Mouse (Mus musculus): Measurements from ENCODE around the gene Gm5286.
"Not testable (repeated sequence)": the region's sequence is repeated elsewhere in the genome, so short reads cannot be mapped to it uniquely, and the experiment has no call there.

Gm5286 gene

GRCm38 (mm10) chr3:94196414-94196813, at the start of gene Gm5286:
Gene Gm5286 (plus strand): TSS chr3:94196714.
- not testable (repeated sequence) for DNase-seq

- not testable (repeated sequence) for DNase-seq
Observed at GRCm38 (mm10) chr3:94167351-94167750, 29.2 kb upstream of the Gm5286 start.

- not testable (repeated sequence) for DNase-seq
Observed at GRCm38 (mm10) chr3:94178093-94178492, 18.4 kb upstream of the Gm5286 start, which contains the start of gene Gm10696. Gene Gm10696 (minus strand): TSS chr3:94178193.

Data from cerebellum, adult 9-10 months (tissue).